Mouse (Mus musculus): Measurements from ENCODE around the gene Stoml1. TPM values are rescaled to one million over a fixed set of nuclear protein-coding genes. Genes with fewer than 3 reads are reported as not detected.
"Not testable (repeated sequence)": the region's sequence is repeated elsewhere in the genome, so short reads cannot be mapped to it uniquely, and the experiment has no call there.

Stoml1 gene
- total RNA-seq, 2 experiments from 2014 or later, result 78.6 to 78.7 TPM

DNA sequence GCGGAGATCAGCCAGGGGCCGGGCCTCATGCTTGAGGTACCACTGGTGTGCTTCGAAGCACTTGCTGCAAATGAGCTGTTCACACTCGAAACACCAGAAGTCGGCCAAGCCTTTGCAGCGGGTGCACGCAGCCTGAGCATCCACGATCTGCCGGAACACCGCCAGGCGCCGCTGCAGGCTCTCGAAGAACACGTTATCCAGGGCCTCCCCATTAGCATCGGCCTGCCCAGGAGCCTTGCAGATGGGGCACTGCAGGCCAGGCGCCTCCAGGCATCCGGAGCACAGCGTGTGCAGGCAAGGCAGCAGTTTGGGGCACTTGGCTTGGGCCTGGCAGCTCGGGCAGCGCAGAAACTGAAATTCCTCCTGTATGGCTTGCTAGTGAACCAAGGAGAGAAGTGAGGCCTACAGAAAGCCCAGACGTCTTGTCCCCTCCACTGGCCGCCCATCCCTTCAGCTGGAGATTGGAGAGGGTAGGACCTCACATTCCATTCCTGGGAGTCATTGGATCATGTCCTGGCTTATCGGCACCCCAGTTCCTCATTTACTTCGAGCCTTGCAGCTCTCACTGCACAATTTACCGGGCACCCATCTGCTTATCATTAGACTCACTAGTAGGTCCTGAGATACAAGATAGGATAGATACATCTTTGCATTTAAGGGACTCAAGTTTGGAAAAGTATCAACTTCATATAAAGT is 5.8 kb upstream of the Stoml1 start:
- peak; percentile 61 to 79 for DNase-seq (ENCODE audit: low spot score in 2 of 2)
- Histone ChIP-seq H3K4me3 (peak overlapping the region; percentile 45), H3K27ac (peak overlapping the region; percentile 77)

DNA sequence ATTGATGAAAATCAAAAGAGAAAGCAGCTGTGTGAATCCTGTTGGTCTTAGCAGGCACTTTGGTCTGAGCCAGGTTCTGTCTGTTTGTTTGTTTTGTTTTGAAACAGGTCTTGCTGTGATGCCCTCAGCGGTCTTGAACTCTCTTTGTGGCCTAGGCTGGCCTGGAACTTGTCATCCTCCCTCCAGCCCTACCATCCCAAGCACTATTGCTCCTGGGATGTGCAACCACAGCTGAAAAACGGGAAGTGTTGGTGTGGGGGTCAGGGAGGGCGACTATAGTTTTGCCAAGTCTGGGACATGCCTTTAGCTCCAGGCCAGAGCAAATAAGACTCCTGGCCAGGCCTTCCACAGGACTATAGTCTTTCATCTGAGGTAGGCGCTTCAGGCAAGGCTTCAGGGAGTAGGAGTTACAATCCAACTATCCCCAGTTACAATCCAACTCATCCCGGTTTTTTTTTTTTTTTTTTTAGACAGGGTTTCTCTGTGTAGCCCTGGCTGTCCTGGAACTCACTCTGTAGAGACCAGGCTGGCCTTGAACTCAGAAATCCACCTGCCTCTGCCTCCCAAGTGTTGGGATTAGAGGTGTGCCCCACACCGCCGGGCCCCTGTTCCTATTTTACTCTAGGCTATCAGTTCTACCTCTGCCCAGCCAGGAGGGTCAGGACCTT is 4.1 kb upstream of the Stoml1 start:
- H3K27ac ChIP-seq, result peak overlapping the region; percentile 79

More for the DNA sequence above, 5.8 kb upstream of the Stoml1 start:
- peak; percentile 87 for TF ChIP-seq CTCF (conservative IDR thresholded peaks at IDR 0.05)

DNA sequence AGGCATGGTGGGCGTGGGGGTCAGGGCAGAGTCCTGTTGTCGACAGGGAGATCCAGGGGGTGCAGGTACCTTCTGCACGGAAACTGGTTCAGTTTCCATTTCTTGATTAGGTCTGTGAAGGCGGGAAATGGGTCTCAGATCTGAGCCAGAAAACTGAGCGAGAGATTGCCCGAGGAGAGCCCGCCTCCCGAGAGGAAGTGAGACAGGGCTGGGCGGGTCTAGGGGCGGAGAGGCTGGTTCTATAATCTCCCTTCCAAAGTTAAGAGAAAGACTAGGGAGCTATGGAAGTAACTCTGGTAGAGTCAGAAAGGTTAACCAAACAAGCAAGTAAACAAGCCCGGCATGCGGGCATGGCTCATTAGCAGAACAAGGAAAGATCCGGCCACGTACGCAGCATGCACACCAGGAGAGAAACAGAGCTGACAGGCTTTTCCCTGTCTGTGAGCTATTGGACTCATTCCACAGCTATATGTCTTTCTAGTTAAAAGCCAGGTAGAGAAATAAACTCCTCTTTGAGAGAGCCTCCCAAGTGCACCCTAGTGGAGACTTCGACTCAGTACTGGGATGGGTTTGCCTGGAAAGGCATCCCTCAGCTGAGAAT is 3.3 kb upstream of the Stoml1 start, which contains the start of gene Pml:
Gene Pml (minus strand): TSS at position 195 of the 601 bp plus-strand sequence.
- peak within 1 kb of the TSS; percentile 68 for H3K4me3 ChIP-seq
- TF ChIP-seq CTCF (conservative IDR thresholded peaks at IDR 0.05), result peak; percentile 65
- peak; percentile 53 to 73 for DNase-seq (ENCODE audit: low spot score in 2 of 2)
- peak within 1 kb of the TSS; percentile 79 for H3K27ac ChIP-seq

More for the DNA sequence above, 4.1 kb upstream of the Stoml1 start:
- peak overlapping the region; percentile 68 for H3K4me3 ChIP-seq
- no peak for TF ChIP-seq CTCF (conservative IDR thresholded peaks at IDR 0.05)
- DNase-seq (ENCODE audit: low spot score in 2 of 2), result no peak

DNA sequence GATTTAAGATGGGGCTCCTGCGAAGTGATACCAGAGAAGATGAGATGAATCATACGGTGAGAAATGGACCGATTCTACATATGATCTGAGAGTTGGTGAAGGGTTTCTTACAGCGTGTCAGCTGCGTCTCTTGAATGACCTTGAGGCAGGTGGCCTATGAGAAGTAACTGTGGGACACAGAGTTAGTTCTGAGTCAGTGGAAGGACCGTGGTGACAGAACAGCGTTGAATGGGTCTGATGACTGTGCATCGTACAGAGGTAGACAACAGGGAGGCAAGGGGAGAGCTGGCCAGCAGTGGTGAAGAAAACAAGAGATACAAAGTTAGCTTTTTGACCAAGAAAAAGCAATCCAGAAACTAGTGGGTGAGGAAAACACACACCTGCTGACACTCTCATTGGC is 2.6 kb upstream of the Stoml1 start:
- H3K4me3 ChIP-seq, result no peak overlapping the region
- TF ChIP-seq CTCF (conservative IDR thresholded peaks at IDR 0.05), result no peak
- no peak for DNase-seq (ENCODE audit: low spot score in 2 of 2)
- H3K27ac ChIP-seq, result no peak overlapping the region

DNA sequence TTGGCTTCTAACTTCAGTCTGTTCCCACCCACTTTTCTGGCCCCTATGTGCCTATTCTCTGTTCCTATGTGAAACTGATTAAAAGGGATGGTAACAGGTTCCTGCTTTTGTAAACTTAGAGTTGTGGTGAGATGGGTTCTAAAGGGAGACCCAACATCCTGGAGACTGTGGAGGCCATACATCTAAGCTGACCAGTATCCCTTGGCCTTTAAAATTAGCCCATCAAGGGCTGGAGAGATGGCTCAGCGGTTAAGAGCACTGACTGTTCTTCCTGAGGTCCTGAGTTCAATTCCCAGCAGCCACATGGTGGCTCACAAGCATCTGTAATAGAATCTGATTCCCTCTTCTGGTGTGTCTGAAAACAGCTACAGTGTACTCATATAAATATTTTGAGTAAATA is 2.2 kb upstream of the Stoml1 start:
- H3K27ac ChIP-seq; DNase-seq (ENCODE audit: low spot score in 2 of 2); H3K4me3 ChIP-seq: not testable (repeated sequence)

DNA sequence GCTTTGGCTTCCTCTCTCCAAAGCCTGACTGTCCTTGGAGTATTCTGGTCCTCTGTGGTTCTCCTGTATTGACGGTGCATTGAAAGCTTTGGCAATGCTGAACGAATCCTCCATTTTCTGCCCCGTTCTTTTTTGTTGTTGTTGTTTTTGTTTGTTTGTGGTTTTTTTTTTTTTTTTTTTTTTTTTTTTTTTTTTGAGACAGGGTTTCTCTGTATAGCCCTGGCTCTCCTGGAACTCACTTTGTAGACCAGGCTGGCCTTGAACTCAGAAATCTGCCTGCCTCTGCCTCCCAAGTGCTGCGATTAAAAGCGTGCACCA is 800 bp downstream of the Stoml1 start:
- H3K4me3 ChIP-seq, result peak overlapping the region; percentile 90
- H3K27ac ChIP-seq, result peak overlapping the region; percentile 89
- not testable (repeated sequence) for DNase-seq (ENCODE audit: low spot score in 2 of 2)

DNA sequence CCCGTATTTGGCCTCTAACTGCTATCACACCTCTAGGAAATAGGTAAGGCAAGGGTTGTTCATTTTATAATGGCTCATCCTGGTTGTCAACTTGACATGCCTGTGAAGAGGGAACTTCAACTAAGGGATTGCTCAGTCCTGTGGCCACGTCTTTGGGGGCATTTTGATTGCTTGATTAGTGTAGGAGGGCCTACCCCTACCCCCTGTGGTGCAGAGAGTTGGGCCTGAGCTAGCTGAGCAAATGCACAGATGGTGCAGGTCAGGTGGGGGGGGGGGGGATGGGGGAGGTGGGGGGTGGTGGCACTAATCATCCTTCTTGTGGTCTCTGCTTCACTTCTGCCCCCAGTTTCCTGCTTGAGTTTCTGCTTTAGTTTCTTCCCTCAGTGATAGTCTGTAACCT is 2.1 kb downstream of the Stoml1 start:
- no peak for DNase-seq (ENCODE audit: low spot score in 2 of 2)
- H3K4me3 ChIP-seq, result no peak overlapping the region
- TF ChIP-seq CTCF (conservative IDR thresholded peaks at IDR 0.05), result no peak
- H3K27ac ChIP-seq, result no peak overlapping the region

DNA sequence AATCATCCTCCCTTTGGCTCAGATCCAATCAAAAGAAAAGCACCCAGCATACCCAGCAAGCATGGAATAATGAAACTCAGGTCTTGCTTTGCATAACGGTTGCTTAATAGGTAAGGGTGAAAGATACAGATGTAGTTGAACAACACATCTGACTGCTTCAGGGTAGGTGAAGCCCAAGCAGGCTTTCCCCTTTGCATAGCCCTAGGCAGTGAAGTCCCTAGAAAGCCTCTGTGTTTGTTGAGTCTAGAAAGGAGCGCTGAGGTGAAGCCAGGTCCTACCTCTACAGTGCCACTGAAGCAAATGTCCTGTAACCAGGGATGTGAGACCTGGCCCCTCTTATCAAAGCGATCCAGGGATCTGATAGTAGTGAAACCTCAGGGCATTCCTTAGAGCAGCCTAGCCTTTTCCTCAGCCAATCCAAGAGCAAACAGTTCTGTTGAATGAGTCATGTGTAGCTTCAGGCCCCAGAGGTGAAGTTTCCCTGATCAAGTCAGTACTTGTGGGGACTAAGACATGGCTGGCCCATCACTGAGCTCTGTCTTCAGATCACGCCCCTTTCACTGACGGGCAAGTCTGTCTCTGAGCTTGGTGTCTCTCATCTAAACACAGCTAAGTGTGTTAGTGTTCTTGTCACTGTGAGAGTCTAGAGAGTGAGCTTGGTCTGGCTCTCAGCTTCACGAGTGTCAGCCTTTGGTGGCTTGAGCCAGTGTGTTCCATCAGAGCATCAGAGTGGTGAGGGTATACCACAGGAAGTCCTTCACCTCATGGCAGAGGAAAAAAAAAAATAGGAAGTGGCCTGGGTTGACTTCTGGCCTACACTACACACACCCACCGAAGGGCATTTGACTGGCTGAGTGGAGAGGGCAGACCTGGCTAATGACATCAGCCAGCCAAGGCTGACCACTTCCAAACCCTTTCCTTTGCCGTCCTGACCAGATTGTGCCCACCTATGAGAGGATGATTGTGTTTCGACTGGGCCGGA is 3.0 kb downstream of the Stoml1 start:
- H3K4me3 ChIP-seq, result no peak overlapping the region
- no peak for DNase-seq (ENCODE audit: low spot score in 2 of 2)

DNA sequence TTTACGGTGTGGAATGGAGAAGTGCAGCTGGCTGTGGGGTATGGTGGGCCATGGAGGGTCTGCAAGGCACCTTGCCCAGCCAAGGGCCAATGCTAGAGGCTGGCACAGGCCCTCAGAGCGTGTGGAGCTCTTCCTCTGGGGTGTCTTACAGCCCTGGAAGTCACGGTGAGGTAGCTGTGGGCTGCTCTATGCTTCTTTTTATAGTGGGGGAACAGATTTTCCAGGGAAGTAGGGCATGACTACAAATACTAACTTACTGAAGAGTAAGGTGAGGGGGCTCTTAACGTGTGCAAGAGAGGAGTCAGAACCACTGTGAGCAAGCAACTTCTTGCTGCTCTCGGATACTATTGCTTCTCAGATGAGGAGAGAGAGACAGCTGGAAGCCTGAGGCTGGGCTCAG is 9.5 kb downstream of the Stoml1 start:
- no peak overlapping the region for H3K27ac ChIP-seq
- DNase-seq (ENCODE audit: low spot score in 2 of 2), result no peak
- no peak overlapping the region for H3K4me3 ChIP-seq
- TF ChIP-seq CTCF (conservative IDR thresholded peaks at IDR 0.05), result no peak

More for the DNA sequence above, 3.0 kb downstream of the Stoml1 start:
- TF ChIP-seq CTCF (conservative IDR thresholded peaks at IDR 0.05), result no peak
- no peak overlapping the region for H3K27ac ChIP-seq

DNA sequence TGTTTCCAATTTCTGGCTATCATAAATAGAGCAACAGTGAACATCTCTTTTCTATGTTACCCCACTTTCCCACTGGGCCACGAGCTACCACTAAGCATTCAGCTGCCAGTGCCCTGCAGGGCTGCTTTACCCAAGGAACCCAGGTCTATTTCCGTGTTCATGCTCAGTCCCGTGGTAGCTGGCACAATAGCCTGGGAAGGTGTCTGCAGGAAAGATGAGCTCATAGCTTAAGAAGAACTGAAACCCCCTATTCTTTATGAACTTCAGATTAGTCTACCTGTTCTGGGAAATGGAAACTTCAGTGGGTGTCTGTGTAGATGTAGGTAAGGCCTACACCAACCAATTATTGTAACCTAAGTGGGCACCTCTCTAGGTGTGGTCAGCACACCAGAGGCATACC is 12.4 kb downstream of the Stoml1 start:
- no peak for DNase-seq (ENCODE audit: low spot score in 2 of 2)
- Histone ChIP-seq H3K27ac (no peak overlapping the region), H3K4me3 (no peak overlapping the region)
- TF ChIP-seq CTCF (conservative IDR thresholded peaks at IDR 0.05), result no peak

DNA sequence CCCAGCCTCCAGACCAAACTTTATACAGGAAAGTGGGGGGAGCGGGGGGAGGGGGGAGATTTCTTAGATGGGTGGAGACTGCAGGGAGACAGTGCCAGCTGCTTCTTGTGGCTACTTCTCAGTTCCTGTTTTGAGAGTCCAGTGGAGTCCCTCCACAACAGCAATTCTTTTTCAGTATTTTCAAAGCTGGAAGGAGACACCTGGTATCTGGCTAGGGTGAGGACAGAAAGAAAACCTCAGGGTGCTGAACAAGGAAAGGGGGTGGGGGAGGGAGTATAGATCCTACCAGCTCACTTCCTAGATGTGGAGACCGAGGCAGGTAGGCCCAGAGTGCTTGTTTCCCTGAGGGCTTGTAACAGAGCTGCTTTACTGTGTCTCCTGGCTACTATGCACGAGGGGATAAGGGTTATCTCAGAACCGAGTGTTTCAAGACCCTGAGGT is 13.6 kb downstream of the Stoml1 start:
- Histone ChIP-seq H3K27ac (no peak overlapping the region), H3K4me3 (no peak overlapping the region)
- DNase-seq (ENCODE audit: low spot score in 2 of 2), result no peak
- TF ChIP-seq CTCF (conservative IDR thresholded peaks at IDR 0.05), result no peak

DNA sequence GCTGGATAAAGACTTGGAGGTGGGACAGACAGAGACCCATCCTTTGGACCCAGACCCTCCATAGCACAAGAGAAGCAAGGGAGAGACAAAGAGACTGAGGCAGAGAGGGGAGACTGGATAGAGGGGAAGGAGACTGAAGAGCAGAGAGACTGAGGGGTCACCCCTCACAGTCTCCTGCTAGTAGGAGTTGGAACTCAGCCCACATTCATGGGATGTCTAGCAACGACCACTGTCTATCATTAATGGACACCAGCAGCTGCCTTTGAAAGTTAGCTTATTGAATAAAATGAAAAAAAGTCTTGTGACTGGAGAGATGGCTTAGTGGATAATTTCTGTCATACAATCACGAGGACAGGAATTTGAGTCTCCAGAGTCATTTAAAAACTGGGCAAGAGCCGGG is 14.1 kb downstream of the Stoml1 start:
- Histone ChIP-seq H3K27ac (no peak overlapping the region), H3K4me3 (no peak overlapping the region)
- TF ChIP-seq CTCF (conservative IDR thresholded peaks at IDR 0.05), result no peak
- no peak for DNase-seq (ENCODE audit: low spot score in 2 of 2)
